Mouse (Mus musculus) gastrocnemius, postnatal 10 days (tissue): Measurements from ENCODE around the gene Tssc4. TPM values are rescaled to one million over a fixed set of nuclear protein-coding genes. Genes with fewer than 3 reads are reported as not detected.

Source experiments
- DNase-seq: peaks from one replicate; pipeline ENCODE4 v3.0.0; 2021; ENCODE audit warnings: mixed read lengths
- total RNA-seq, 2 experiments: library from RNA; stranded (reverse); gene quantifications; 2 replicates each; pipeline ENCODE4 v1.2.3; 2021

The Tssc4 gene
- total RNA-seq, 2 experiments from 2014 or later = 14.3 to 16.9 TPM

DNA sequence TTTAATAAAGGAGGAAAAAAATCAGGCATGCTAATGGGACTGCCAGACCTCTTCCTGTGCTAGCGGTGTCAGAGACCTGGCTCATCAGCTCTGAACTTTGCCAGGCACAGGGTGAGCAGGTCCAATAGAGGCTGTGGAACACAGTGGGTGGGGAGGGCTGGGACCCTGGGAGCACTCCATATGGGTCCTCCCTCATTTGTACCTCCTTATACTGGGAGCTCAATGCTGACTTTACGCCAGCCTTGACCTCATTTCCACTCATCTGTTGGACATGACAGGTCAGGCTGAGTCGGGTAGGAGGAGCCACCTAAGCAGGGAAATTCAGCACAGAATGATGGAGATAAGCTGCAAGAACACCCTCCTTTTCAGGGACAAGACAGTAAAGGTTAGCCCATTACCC, 1.2 kb upstream of the Tssc4 start:
- DNase-seq = no peak

- DNase-seq = peak; percentile 69
Observed at GRCm38 (mm10) chr7:143068316-143068881, 650 bp upstream of the Tssc4 start.

DNA sequence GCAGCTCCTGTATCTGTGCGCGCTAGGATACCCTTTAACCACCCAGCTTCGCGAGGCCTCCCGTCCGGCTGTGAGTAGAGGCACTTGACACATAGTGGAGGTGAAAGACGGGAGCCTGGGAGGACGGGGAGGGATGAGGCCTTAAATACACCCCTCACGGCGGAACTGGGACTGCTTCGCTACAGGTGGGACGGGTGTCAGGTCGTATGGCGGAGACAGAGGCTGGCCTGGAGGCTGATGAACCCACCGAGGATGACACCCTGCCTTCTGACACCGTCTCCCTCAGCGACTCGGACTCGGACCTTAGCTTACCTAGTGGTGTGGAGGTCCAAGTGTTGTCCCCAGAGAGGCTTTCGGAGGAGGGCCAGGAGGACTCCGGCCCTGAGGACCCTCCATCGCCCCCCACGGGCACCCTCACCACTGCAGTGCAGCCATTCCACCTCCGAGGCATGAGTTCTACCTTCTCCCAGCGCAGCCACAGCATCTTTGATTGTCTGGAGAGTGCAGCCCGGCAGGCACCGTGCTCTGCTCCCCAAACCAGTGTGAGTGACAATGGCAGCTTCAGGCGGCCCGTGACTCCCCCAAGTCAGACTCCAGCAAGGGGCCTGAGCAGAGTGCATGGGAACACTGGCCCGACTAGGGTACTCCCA, 827 bp downstream of the Tssc4 start:
- DNase-seq = no peak

DNA sequence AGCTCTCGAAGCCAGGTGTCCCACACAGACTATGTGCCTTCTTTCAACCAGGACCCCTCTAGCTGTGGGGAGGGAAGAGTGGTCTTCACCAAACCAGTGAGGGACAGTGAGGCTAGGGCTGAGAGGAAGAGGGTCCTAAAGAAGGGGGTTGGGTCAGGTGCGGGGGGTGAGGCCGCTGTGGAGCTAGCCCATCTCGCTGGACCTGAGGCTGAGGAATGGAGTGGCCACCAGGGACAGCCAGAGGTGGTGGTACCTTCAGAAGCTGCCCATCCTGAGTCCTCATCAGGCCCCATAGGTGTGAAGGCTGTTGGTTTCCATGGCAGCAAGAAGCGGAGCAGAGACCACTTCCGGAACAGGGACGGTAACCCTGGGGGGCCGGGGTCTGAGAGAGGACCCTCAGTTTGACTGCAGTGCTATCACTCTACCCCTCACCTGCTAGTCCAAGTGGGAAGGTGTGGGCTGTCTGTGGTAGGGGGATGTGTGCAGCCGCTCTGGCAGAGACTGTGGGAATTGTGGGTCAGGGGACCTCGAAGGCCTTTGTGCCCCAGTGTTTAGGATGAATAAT, 1.5 kb downstream of the Tssc4 start:
- DNase-seq = no peak

GRCm38 (mm10) chr7:143072605-143073004, 3.6 kb downstream of the Tssc4 start:
- no peak for DNase-seq

- peak; percentile 53 for DNase-seq
Observed at GRCm38 (mm10) chr7:143073086-143073485, 4.0 kb downstream of the Tssc4 start.

- DNase-seq = no peak
Observed at GRCm38 (mm10) chr7:143075394-143075793, 6.3 kb downstream of the Tssc4 start.

DNA sequence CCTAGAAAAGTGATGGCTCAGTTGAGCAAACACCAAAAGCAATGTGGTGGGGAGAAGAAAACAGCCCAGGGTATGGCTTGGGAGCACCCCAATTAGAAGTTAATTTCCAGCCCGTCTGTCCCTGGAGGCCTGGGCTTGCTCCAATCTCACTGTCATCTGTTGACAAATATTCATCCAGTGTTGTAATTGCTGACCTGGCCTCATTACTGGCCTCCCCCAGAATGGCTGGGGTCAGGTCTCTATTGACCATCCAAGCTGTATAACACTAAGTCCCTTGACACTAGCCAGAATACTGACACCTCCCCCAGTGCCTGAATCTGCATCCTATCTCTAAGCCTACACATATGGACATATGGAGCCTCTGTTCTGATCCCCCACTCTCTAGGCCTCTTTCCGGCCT, 8.3 kb downstream of the Tssc4 start:
- DNase-seq = no peak

DNA sequence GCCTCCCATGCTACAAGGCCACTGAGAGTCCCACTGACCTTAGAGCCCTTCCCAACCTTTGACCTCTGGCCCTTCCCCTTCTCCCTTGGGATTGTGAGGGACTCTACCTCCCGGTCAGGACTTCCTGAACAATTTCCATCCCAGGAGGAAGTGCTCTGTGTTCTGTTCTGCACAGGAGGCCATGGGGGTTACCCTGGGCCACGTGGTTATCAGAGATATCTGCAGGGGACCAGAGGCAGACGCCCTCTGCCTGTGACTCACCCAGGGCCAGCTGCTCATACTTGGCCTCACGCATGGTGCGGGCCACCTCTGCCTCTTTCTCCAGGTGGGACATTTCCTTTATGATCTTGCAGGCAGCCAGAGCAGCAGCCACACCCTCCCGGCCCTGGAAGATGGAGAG, 13.0 kb downstream of the Tssc4 start:
- DNase-seq = no peak

- no peak for DNase-seq
Observed at GRCm38 (mm10) chr7:143083708-143084107, 14.7 kb downstream of the Tssc4 start.

DNA sequence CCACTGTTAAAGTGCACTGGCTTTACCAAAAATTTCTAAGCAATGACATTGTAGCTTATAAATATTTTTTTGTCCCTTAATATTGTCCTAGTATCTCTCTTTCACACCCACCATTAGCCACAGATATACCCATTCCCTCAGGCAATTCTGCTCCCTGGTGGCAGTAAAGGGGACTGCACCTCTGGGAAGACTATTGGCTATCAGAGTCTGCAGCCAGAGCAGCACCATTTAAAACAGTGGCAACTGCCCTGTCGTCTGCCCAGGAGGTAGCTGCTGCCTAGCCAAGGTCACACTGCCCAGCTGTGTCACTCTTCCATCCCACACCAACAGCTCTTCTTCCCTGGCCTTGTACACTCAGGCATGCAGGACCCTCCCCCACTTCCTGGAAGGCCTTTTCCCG, 17.3 kb downstream of the Tssc4 start:
- DNase-seq = peak; percentile 81

DNA sequence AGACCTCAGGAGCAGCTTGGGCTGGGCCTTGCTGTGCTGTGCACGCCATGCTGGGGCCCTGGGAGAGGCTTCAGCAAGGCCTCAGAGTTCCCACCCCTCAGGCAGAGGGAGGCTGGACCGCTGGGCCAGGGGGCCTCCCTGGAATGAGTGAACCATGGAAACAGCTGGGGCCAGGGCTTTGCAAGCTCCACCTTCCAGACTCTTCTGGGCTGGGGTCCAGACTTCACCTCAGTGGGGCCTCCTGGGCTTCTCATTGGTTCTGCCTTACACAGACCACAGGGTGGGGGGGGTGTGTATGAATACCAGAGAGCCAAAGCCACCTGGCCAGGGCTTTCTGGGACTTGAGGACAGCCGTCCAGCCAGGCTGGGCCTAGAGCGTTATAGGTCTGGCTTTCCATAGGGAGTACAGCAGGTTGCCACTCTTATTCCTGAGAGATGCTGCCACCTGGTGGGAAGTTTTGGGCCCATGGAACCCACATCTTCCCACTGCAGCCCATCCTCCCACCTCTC, 18.1 kb downstream of the Tssc4 start:
- peak; percentile 51 for DNase-seq

DNA sequence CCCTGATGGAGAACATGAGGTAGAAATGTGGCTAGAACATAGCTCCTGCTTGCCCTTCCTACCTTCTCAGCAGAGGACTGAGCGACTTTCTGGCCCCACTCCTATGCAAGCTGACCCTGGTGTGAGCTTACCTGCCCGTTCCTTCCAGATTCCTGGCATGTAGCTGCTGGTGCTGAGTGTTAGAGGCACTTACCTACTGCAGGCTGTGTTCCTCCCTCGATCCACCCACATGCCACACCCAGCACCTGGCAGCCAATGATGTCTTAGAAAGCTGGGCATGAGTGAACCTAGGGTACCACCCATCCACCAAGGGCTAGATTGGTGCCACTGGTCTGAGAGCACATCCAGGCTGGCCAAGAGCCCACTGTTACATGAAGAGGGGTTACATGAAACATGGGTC, 24.8 kb downstream of the Tssc4 start:
- DNase-seq = no peak

DNA sequence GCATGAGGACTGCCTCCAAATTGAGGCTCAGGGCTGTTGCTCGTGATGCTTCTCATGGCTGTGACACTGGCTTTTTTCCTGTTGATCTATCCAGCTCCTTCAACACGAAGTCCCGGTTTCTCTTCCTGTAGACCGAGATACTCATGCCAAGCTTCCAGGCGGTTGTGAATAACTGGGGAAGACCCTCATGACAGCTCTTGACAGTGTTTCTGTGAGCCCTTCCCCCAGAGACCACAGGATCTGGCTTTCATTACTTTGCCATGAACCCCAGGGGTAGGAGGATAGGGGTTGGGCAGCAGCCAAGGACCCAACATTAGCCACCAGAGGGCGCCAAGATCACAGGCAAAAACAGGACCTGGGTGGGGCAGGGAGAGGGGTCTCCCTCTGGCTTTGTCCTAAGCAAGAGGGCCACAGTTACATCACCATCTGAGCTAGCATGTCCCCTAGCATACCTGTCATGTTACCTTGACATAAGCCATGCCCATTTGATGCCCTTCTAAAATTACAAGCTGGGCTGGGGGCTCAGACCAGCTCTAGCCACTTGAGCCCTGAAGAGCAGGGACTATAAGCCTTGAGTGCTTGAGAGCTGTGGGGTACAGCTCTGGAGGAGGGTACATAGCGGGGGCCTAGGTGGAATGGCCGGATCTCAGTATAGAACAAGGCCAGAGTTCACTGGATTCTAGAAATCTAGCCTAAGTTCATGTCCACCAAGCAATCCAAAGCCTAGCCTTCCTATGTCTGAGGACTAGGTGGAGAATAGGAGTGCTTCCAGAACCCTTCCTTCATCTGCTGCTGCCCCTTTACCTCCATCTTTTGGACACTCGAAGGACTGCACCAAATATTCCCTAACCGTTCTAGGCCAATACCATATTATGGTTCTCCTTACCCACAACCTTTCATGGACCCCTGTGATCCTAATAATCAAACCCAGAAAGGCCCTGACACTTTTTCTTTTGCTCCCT, 25.8 kb downstream of the Tssc4 start, which contains the start of gene Trpm5:
Trpm5 (minus strand) TSS at position 51 of the 962 bp plus-strand sequence.
- peak; percentile 81 for DNase-seq

GRCm38 (mm10) chr7:143095554-143095907, 26.5 kb downstream of the Tssc4 start:
- no peak for DNase-seq

- DNase-seq = no peak
Observed at GRCm38 (mm10) chr7:143100759-143101158, 31.7 kb downstream of the Tssc4 start.

GRCm38 (mm10) chr7:143105258-143105897, 36.3 kb downstream of the Tssc4 start:
- DNase-seq = no peak

DNA sequence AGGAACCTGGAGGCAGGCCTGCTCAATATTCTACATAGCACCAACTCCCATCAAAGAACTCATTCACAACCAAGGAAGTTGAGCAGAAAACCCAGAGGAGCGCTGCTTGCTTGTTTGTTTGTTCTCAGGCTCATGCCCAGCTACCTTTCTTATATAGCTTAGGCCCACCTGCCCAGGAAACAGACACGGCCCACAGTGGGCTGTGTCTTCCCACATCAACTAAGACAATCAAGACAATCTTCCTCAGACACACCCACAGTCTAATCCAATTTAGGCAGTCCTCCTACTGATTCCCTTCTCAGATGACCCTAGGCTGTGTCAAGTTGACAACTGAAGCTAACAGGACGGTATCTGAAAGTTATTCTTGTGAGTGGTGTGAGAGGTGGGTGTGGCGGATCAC, 37.0 kb downstream of the Tssc4 start, which contains the start of gene Kcnq1:
Kcnq1 (plus strand) TSS at position 301 of the 400 bp plus-strand sequence.
- no peak for DNase-seq

- peak; percentile 28 for DNase-seq
Observed at GRCm38 (mm10) chr7:143106672-143107465, 37.8 kb downstream of the Tssc4 start.

- peak; percentile 35 for DNase-seq
Observed at GRCm38 (mm10) chr7:143108200-143108599, 39.2 kb downstream of the Tssc4 start.
